Mouse (Mus musculus): ENCODE measurements around the gene Gpr132. TPM values are rescaled to one million over a fixed set of nuclear protein-coding genes. Genes with fewer than 3 reads are reported as not detected.
"Not testable (repeated sequence)": the region's sequence is repeated elsewhere in the genome, so short reads cannot be mapped to it uniquely, and the experiment has no call there.

Gpr132 gene
- polyA plus RNA-seq, 1 experiment from 2014 or later: 0.11 TPM

GRCm38 (mm10) chr12:112841338-112841892 lies 26.6 kb downstream of the Gpr132 start:
- not testable (repeated sequence) for H3K36me3 ChIP-seq; H3K27ac ChIP-seq; H3K9me3 ChIP-seq; DNase-seq (ENCODE audit: low spot score); H3K4me3 ChIP-seq; H3K4me1 ChIP-seq; H3K27me3 ChIP-seq (ENCODE audit: insufficient read depth, poor library complexity, severe bottlenecking)
- WGBS: 58% methylated on average over 4 of the region's 4 CpGs

DNA sequence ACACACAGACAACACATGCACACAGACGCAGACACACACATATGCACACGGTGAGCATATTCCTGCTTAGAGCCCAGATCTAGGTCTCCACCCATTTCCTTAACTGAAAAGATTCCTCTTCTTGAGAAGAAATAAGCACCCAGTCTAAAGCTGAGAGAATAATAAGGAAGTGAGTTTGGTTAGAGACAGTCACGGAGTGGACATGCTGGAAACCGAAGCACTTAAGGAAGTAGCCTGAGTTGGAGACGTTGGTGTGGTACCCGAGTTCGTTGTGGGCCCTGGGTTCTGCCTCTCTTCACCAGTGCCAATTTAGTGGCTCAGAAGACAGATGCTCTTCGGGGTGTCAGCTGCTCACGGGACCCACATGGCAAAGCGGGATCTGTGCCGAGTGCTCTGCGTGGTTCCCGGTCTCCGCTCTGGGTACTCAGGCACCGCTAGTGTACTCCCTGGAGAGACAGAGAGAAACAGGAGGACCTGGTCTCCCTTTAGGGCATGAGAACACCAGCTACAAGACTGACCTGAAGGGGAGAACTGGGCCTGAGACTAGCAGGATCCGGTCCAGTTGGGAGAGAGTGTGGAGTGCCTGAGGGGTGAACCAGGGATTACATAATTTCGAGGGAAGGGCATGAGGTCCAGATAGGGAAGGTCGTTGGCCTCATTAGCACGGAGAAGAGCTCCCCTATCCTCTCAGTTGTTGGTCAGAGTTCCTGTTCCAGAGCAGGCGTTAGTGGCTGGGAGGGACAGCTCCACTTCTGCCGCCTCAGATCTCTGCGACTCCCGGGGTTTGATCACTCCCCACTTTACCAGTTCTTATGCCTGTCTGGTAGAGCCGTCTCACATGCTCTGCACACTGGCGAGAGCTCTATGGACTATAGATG lies 27.6 kb downstream of the Gpr132 start:
- Histone ChIP-seq H3K4me1 (no peaks in the 10 kb centered on the region), H3K36me3 (no peaks in the 10 kb centered on the region), H3K27me3 (ENCODE audit: insufficient read depth, poor library complexity, severe bottlenecking) (no peaks in the 10 kb centered on the region), H3K4me3 (no peak overlapping the region), H3K9me3 (no peaks in the 10 kb centered on the region; the same call in 1 of the 2 replicates), H3K27ac (no peak overlapping the region)
- WGBS: 72% methylated on average over 25 of the region's 25 CpGs
- no peak for DNase-seq (ENCODE audit: low spot score)

GRCm38 (mm10) chr12:112835046-112835445 lies 33.0 kb downstream of the Gpr132 start:
- 60% methylated on average over 2 of the region's 2 CpGs for WGBS

GRCm38 (mm10) chr12:112833527-112833926 lies 34.5 kb downstream of the Gpr132 start:
- Histone ChIP-seq H3K27ac (no peak overlapping the region), H3K9me3 (no peaks in the 10 kb centered on the region), H3K36me3 (peaks cover 18% of the 10 kb centered on the region), H3K4me3 (no peak overlapping the region), H3K27me3 (ENCODE audit: insufficient read depth, poor library complexity, severe bottlenecking) (no peaks in the 10 kb centered on the region), H3K4me1 (peaks cover 10% of the 10 kb centered on the region)
- 75% methylated on average over 6 of the region's 6 CpGs for WGBS
- DNase-seq (ENCODE audit: low spot score): no peak

More at GRCm38 (mm10) chr12:112835046-112835445, 33.0 kb downstream of the Gpr132 start:
- Histone ChIP-seq H3K4me3 (no peak overlapping the region), H3K27me3 (ENCODE audit: insufficient read depth, poor library complexity, severe bottlenecking) (no peaks in the 10 kb centered on the region), H3K9me3 (no peaks in the 10 kb centered on the region; the same call in 1 of the 2 replicates), H3K36me3 (peaks cover 18% of the 10 kb centered on the region), H3K4me1 (peaks cover 7% of the 10 kb centered on the region), H3K27ac (no peak overlapping the region)
- no peak for DNase-seq (ENCODE audit: low spot score)

DNA sequence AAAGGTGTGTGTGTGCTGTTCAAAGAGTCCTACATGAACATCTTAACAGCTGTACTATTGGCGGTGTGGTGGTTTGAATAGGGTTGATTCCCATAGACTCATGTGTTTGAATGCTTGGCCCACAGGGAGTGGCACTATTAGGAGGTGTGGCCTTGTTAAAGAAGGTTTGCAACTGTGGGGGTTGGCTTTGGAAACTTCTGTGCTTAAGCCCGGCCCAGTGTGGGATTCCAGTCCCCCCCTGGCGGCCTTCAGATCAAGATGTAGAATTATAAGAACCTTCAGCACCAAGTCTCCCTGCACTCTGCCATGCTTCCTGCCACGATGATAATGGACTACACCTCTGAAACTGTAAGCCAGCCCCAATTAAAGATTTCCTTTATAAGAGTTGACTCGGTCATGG lies 35.6 kb downstream of the Gpr132 start:
- H3K27me3 ChIP-seq (ENCODE audit: insufficient read depth, poor library complexity, severe bottlenecking): no peaks in the 10 kb centered on the region
- 88% methylated on average over 5 of the region's 5 CpGs for WGBS
- H3K9me3 ChIP-seq: no peaks in the 10 kb centered on the region
- no peak overlapping the region for H3K4me3 ChIP-seq
- peaks cover 22% of the 10 kb centered on the region for H3K36me3 ChIP-seq
- H3K27ac ChIP-seq: no peak overlapping the region
- H3K4me1 ChIP-seq: peaks cover 17% of the 10 kb centered on the region
- no peak for DNase-seq (ENCODE audit: low spot score)

GRCm38 (mm10) chr12:112830570-112830969 lies 37.5 kb downstream of the Gpr132 start:
- Histone ChIP-seq H3K4me1 (peaks cover 36% of the 10 kb centered on the region), H3K27ac (peak overlapping the region; percentile 98; the same call in 1 of the 2 replicates), H3K4me3 (peak overlapping the region; percentile 94), H3K36me3 (peaks cover 40% of the 10 kb centered on the region), H3K27me3 (ENCODE audit: insufficient read depth, poor library complexity, severe bottlenecking) (no peaks in the 10 kb centered on the region), H3K9me3 (no peaks in the 10 kb centered on the region)
- no peak for DNase-seq (ENCODE audit: low spot score)
- WGBS: 82% methylated on average over 3 of the region's 3 CpGs

GRCm38 (mm10) chr12:112830141-112830540 lies 37.9 kb downstream of the Gpr132 start:
- Histone ChIP-seq H3K36me3 (peaks cover 43% of the 10 kb centered on the region), H3K27me3 (ENCODE audit: insufficient read depth, poor library complexity, severe bottlenecking) (no peaks in the 10 kb centered on the region), H3K4me3 (peak overlapping the region; percentile 94), H3K27ac (peak overlapping the region; percentile 98), H3K4me1 (peaks cover 37% of the 10 kb centered on the region), H3K9me3 (no peaks in the 10 kb centered on the region)
- 17% methylated on average over 2 of the region's 2 CpGs for WGBS
- DNase-seq (ENCODE audit: low spot score): no peak

GRCm38 (mm10) chr12:112829244-112829864 lies 38.7 kb downstream of the Gpr132 start, which contains the start of gene Cdca4:
Cdca4 (minus strand) TSS chr12:112829423.
- peak within 1 kb of the TSS; percentile 98 for H3K27ac ChIP-seq
- H3K36me3 ChIP-seq: peaks cover 51% of the 10 kb centered on the region
- peak; percentile 99 for DNase-seq (ENCODE audit: low spot score)
- H3K4me1 ChIP-seq: peaks cover 42% of the 10 kb centered on the region
- peak within 1 kb of the TSS; percentile 94 for H3K4me3 ChIP-seq
- WGBS: under 1% methylated on average over 72 of the region's 72 CpGs
- no peaks in the 10 kb centered on the region for H3K9me3 ChIP-seq
- H3K27me3 ChIP-seq (ENCODE audit: insufficient read depth, poor library complexity, severe bottlenecking): no peaks in the 10 kb centered on the region

- DNase-seq (ENCODE audit: low spot score): peak; percentile 85
- Histone ChIP-seq H3K36me3 (peaks cover 57% of the 10 kb centered on the region), H3K9me3 (no peaks in the 10 kb centered on the region), H3K4me3 (peak overlapping the region; percentile 94), H3K27ac (peak overlapping the region; percentile 98), H3K4me1 (peaks cover 49% of the 10 kb centered on the region), H3K27me3 (ENCODE audit: insufficient read depth, poor library complexity, severe bottlenecking) (no peaks in the 10 kb centered on the region)
- under 1% methylated on average over 51 of the region's 51 CpGs for WGBS
These were observed 39.4 kb downstream of the Gpr132 start for GRCm38 (mm10) chr12:112828501-112829243.

DNA sequence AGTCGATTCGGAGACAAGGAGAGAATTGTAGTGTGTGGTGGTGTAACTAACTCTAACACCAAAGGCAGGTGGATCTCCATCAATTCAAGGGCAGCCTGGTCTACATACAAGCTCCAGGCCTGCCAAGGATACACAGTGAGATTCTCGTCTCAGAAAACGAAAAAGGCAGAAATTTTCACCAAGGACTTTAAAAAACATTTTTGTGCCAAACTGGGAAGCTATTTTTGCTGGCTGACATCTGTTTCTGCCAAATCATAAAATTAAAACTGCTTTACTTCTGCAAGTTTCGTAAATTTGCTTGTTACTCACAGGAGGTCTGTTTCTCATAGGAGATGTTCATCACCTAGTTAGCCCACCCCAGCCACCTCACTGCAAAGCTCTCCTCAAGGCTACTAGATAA lies 42.1 kb downstream of the Gpr132 start:
- Histone ChIP-seq H3K27me3 (ENCODE audit: insufficient read depth, poor library complexity, severe bottlenecking) (no peaks in the 10 kb centered on the region), H3K27ac (no peak overlapping the region), H3K9me3 (no peaks in the 10 kb centered on the region), H3K4me1 (peaks cover 73% of the 10 kb centered on the region), H3K36me3 (peaks cover 57% of the 10 kb centered on the region), H3K4me3 (no peak overlapping the region)
- no peak for DNase-seq (ENCODE audit: low spot score)
- 80% methylated on average over 5 of the region's 5 CpGs for WGBS

- Histone ChIP-seq H3K4me3 (no peak overlapping the region), H3K4me1 (peaks cover 69% of the 10 kb centered on the region), H3K36me3 (peaks cover 84% of the 10 kb centered on the region), H3K9me3 (no peaks in the 10 kb centered on the region), H3K27me3 (ENCODE audit: insufficient read depth, poor library complexity, severe bottlenecking) (no peaks in the 10 kb centered on the region), H3K27ac (no peak overlapping the region)
- 67% methylated on average over 4 of the region's 4 CpGs for WGBS
- DNase-seq (ENCODE audit: low spot score): no peak
These were observed 44.8 kb downstream of the Gpr132 start for GRCm38 (mm10) chr12:112823221-112823620.

DNA sequence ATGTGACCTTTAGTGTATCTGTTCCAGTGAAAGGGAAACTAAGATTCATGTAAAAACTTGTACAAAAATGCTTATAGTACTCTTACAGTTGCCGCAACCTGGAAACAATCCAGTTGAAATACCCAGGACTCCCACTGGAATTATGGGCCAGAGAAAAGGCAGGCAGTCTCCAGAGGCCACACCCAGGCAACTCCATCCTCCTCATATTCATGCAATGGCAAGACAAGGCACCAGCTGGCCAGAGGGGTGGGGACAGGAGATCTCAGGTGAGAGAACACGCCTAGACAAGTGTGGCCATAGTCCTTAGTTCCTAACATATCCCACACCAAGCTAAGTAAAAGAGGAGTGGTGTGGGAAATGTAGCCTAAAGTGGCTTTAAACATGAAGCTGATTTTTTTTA lies 45.4 kb downstream of the Gpr132 start:
- no peak overlapping the region for H3K4me3 ChIP-seq
- DNase-seq (ENCODE audit: low spot score): no peak
- H3K36me3 ChIP-seq: peaks cover 86% of the 10 kb centered on the region
- H3K27me3 ChIP-seq (ENCODE audit: insufficient read depth, poor library complexity, severe bottlenecking): no peaks in the 10 kb centered on the region
- peaks cover 64% of the 10 kb centered on the region for H3K4me1 ChIP-seq
- H3K27ac ChIP-seq: no peak overlapping the region
- WGBS: 81% methylated on average over 2 of the region's 2 CpGs
- no peaks in the 10 kb centered on the region for H3K9me3 ChIP-seq
